Mouse (Mus musculus): ENCODE data around the gene Celf3. TPM values are rescaled to one million over a fixed set of nuclear protein-coding genes. Genes with fewer than 3 reads are reported as not detected.

Celf3 gene
- polyA plus RNA-seq, 1 experiment, result 0.83 TPM

GRCm38 (mm10) chr3:94479564-94479963 lies 1.5 kb downstream of the Celf3 start:
- DNase-seq (ENCODE audit: low spot score), result no peak

- no peak for DNase-seq (ENCODE audit: low spot score)
Measured at GRCm38 (mm10) chr3:94480291-94480884, 2.3 kb downstream of the Celf3 start, which contains the start of gene Riiad1. TSS of gene Riiad1 (minus strand) at chr3:94480341.

- DNase-seq (ENCODE audit: low spot score), result no peak
Measured at GRCm38 (mm10) chr3:94481429-94481828, 3.3 kb downstream of the Celf3 start.

GRCm38 (mm10) chr3:94482764-94483385 lies 4.8 kb downstream of the Celf3 start:
- no peak for DNase-seq (ENCODE audit: low spot score)

- DNase-seq (ENCODE audit: low spot score), result no peak
Measured at GRCm38 (mm10) chr3:94483790-94484439, 5.8 kb downstream of the Celf3 start.

- no peak for DNase-seq (ENCODE audit: low spot score)
Measured at GRCm38 (mm10) chr3:94485922-94486321, 7.8 kb downstream of the Celf3 start.

- no peak for DNase-seq (ENCODE audit: low spot score)
Measured at GRCm38 (mm10) chr3:94487581-94487980, 9.5 kb downstream of the Celf3 start.

GRCm38 (mm10) chr3:94497162-94497561 lies 19.1 kb downstream of the Celf3 start:
- DNase-seq (ENCODE audit: low spot score), result no peak

- DNase-seq (ENCODE audit: low spot score), result no peak
Measured at GRCm38 (mm10) chr3:94502243-94502642, 24.1 kb downstream of the Celf3 start.

GRCm38 (mm10) chr3:94506664-94507063 lies 28.6 kb downstream of the Celf3 start:
- DNase-seq (ENCODE audit: low spot score), result no peak

- no peak for DNase-seq (ENCODE audit: low spot score)
Measured at GRCm38 (mm10) chr3:94526731-94527130, 48.6 kb downstream of the Celf3 start.

GRCm38 (mm10) chr3:94533968-94534367 lies 55.9 kb downstream of the Celf3 start:
- DNase-seq (ENCODE audit: low spot score), result no peak

GRCm38 (mm10) chr3:94537187-94537586 lies 59.1 kb downstream of the Celf3 start:
- no peak for DNase-seq (ENCODE audit: low spot score)

Other genes with a start within 250 kb of the Celf3 start
- gene Gm4778, start 214.3 kb upstream of the Celf3 start, polyA plus RNA-seq (2012; rRNA removed), result not detected in 2 replicates
- gene Them4, start 168.2 kb upstream of the Celf3 start, polyA plus RNA-seq (2012; rRNA removed), result 4.7 and 4.9 TPM in 2 replicates
- not detected in 2 replicates for gene Them5, start 136.2 kb upstream of the Celf3 start, polyA plus RNA-seq (2012; rRNA removed)
- 0.31 and 0.40 TPM in 2 replicates for gene C2cd4d, start 115.9 kb upstream of the Celf3 start, polyA plus RNA-seq (2012; rRNA removed)
- gene Rorc, start 105.5 kb upstream of the Celf3 start, polyA plus RNA-seq (2012; rRNA removed), result 12.8 and 13.3 TPM in 2 replicates
- gene Lingo4, start 79.8 kb upstream of the Celf3 start, polyA plus RNA-seq (2012; rRNA removed), result 0.06 and 0.10 TPM in 2 replicates
- gene Tdrkh, start 65.0 kb upstream of the Celf3 start, polyA plus RNA-seq (2012; rRNA removed), result 2.2 and 2.3 TPM in 2 replicates
- gene Mrpl9, start 35.0 kb upstream of the Celf3 start, polyA plus RNA-seq (2012; rRNA removed), result 70.7 and 81.1 TPM in 2 replicates
- gene Oaz3, start 34.4 kb upstream of the Celf3 start, polyA plus RNA-seq (2012; rRNA removed), result 0.29 and 0.43 TPM in 2 replicates
- 1.2 and 2.4 TPM in 2 replicates for gene Riiad1, start 2.0 kb downstream of the Celf3 start, polyA plus RNA-seq (2012; rRNA removed)
- 20.6 and 22.3 TPM in 2 replicates for gene Snx27, start 104.4 kb downstream of the Celf3 start, polyA plus RNA-seq (2012; rRNA removed)
- not detected in 2 replicates for gene Gm10972, start 164.8 kb downstream of the Celf3 start, polyA plus RNA-seq (2012; rRNA removed)
- 17.0 and 18.9 TPM in 2 replicates for gene Tuft1, start 180.6 kb downstream of the Celf3 start, polyA plus RNA-seq (2012; rRNA removed)
- gene Selenbp2, start 215.3 kb downstream of the Celf3 start, polyA plus RNA-seq (2012; rRNA removed), result 5.1 and 5.9 TPM in 2 replicates

All from urinary bladder, adult 2 months (tissue).